Comparison of ENCODE assay signal across 11 mouse cellular contexts in genomic region chr2:105672596-105672960, GRCm38 (mm10). TPM values are rescaled to one million over a fixed set of nuclear protein-coding genes. Genes with fewer than 3 reads are reported as not detected.
DNase-seq lines count a peak whose midpoint lies in the region; ATAC-seq and TF ChIP-seq lines count a peak whose summit lies in the region.
"Had no signal": no experiment of that assay in that cellular context is flagged by ENCODE, and none has a peak within 500 bp of the region (broad histone marks: within the 10 kb centered on the region; RNA-seq: fewer than 3 reads in every experiment).

No protein-coding gene starts in this region.

- H3K27me3 ChIP-seq in hindbrain, embryonic 14.5 days (ENCODE audit: control insufficient read depth, insufficient read depth, low read length): peaks cover 99% of the 10 kb centered on the region
- peaks cover 42% of the 10 kb centered on the region for H3K27me3 ChIP-seq in neural tube, embryonic 14.5 days (ENCODE audit: control insufficient read depth, insufficient read depth, low read length)

- WGBS in hindbrain, embryonic 14.5 days: 2% methylated on average over 16 of the region's 16 CpGs
- WGBS in neural tube, embryonic 14.5 days: 2% methylated on average over 16 of the region's 16 CpGs

- H3K9me3 ChIP-seq in hindbrain, embryonic 14.5 days (ENCODE audit: control insufficient read depth, low read length): no peaks in the 10 kb centered on the region
- H3K9me3 ChIP-seq in neural tube, embryonic 14.5 days (ENCODE audit: control insufficient read depth, low read length): no peaks in the 10 kb centered on the region

- H3K4me3 ChIP-seq in layer of hippocampus, adult 2 months: no peak overlapping the region
- H3K4me3 ChIP-seq in hindbrain, embryonic 14.5 days (replicated peaks; ENCODE audit: low read length): peak overlapping the region; percentile 5
- no peak overlapping the region; the same call in 1 of the 2 replicates for H3K4me3 ChIP-seq in neural tube, embryonic 14.5 days (ENCODE audit: low read depth, low read length)

- no peak for ATAC-seq in hindbrain, embryonic 14.5 days (ENCODE audit: low FRiP score)
- no peak for ATAC-seq in neural tube, embryonic 14.5 days (ENCODE audit: low read depth)

- H3K9ac ChIP-seq in hindbrain, embryonic 14.5 days: peak overlapping the region; percentile 42
- H3K9ac ChIP-seq in neural tube, embryonic 14.5 days (replicated peaks; ENCODE audit: low read depth, low read length): no peak overlapping the region

- no peaks in the 10 kb centered on the region for H3K36me3 ChIP-seq in hindbrain, embryonic 14.5 days (replicated peaks; ENCODE audit: control insufficient read depth, insufficient read depth)
- no peaks in the 10 kb centered on the region for H3K36me3 ChIP-seq in neural tube, embryonic 14.5 days (ENCODE audit: control insufficient read depth, insufficient read depth, low read length)

- DNase-seq in layer of hippocampus, adult 2 months (ENCODE audit: low spot score in 2 of 2): no peak
- DNase-seq in layer of hippocampus, postnatal 10 days (ENCODE audit: low spot score in 2 of 2): no peak
- peak; percentile 67 to 70 for DNase-seq in cerebellum, postnatal 25 days
- DNase-seq in hindbrain, embryonic 14.5 days (ENCODE audit: low spot score): no peak
- DNase-seq in left cerebral cortex, adult 9 months (ENCODE audit: low spot score in 2 of 2): no peak
- no peak for DNase-seq in urinary bladder, postnatal 4 days (ENCODE audit: low spot score in 2 of 2)
- no peak for DNase-seq in kidney, postnatal 14 days
- DNase-seq: gastrocnemius, postnatal 14 days; right cerebral cortex, postnatal 25 days; thymus, postnatal 14 days had no signal

- H3K4me1 ChIP-seq in hindbrain, embryonic 14.5 days (replicated peaks; ENCODE audit: control insufficient read depth, insufficient read depth, low read length): peaks cover 10% of the 10 kb centered on the region; the same call in 1 of the 2 replicates
- peaks cover 11% of the 10 kb centered on the region for H3K4me1 ChIP-seq in neural tube, embryonic 14.5 days (ENCODE audit: control insufficient read depth, insufficient read depth, low read length)

- no peak for TF ChIP-seq CTCF in layer of hippocampus, adult 2 months (conservative IDR thresholded peaks at IDR 0.05)

- peak overlapping the region; percentile 47 for H3K27ac ChIP-seq in layer of hippocampus, adult 2 months
- 0 out of 2 replicates have a peak overlapping the region, but pooled peaks have one; percentile 27 for H3K27ac ChIP-seq in hindbrain, embryonic 14.5 days
- no peak overlapping the region for H3K27ac ChIP-seq in neural tube, embryonic 14.5 days (ENCODE audit: low read depth, low read length)

- peak overlapping the region; percentile 62 for H3K4me2 ChIP-seq in hindbrain, embryonic 14.5 days (replicated peaks)
- H3K4me2 ChIP-seq in neural tube, embryonic 14.5 days (ENCODE audit: low read depth, low read length): peak overlapping the region; percentile 1; the same call in 1 of the 2 replicates

RNA-seq across cellular contexts. Expression of gene Pax6, which starts 3.9 kb away (rescaled TPM):
- 10 to 100 TPM; 10.5 to 13.5 TPM for total RNA-seq in layer of hippocampus, adult 2 months (2021)
- total RNA-seq in layer of hippocampus, postnatal 10 days (2021): 10 to 100 TPM; 11.8 to 13.5 TPM
- polyA plus RNA-seq in hindbrain, embryonic 14.5 days (2014; fragmentation: Nextera tagmentation; extraction: Ambion mirVana): 26.9 and 28.1 TPM in 2 replicates
- polyA plus RNA-seq in neural tube, embryonic 14.5 days (2014; fragmentation: Nextera tagmentation; extraction: Ambion mirVana): 13.3 and 13.5 TPM in 2 replicates

Comparison
In these comparisons a context has a peak if more than half of its experiments do, and no peak if none do; other contexts are left out.
1. DNase-seq: peak in cerebellum, postnatal 25 days (2 of 2); none in layer of hippocampus, adult 2 months (0 of 2), layer of hippocampus, postnatal 10 days (0 of 2), hindbrain, embryonic 14.5 days (single experiment), left cerebral cortex, adult 9 months (0 of 2), urinary bladder, postnatal 4 days (0 of 2) and kidney, postnatal 14 days (single experiment).